Mouse (Mus musculus) liver, embryonic 13.5 days (tissue): ENCODE data around the gene Tmprss11e. TPM values are rescaled to one million over a fixed set of nuclear protein-coding genes. Genes with fewer than 3 reads are reported as not detected.

ENCODE experiments used
- ATAC-seq: fragments of 200-750 bp; cut with Nextera tagmentation; 2 replicates; pipeline ENCODE4 v1.8.0; 2017; ENCODE audit warnings: low read depth, mild to moderate bottlenecking, moderate number of reproducible peaks, moderate library complexity
- DNase-seq: peaks from one replicate; pipeline ENCODE4 v3.0.0; 2022
- H3K27ac ChIP-seq: fragments of 300-500 bp; sonication (generic); 2 replicates; pipeline ENCODE4 v1.5.1; 2015; ENCODE audit warnings: moderate library complexity, mild to moderate bottlenecking, inconsistent platforms
- H3K27me3 ChIP-seq: fragments of 300-500 bp; sonication (generic); 2 replicates; pipeline ENCODE4 v1.6.1; 2015; ENCODE audit warnings: mild to moderate bottlenecking, inconsistent platforms
- H3K36me3 ChIP-seq: fragments of 300-500 bp; sonication (generic); 2 replicates; pipeline ENCODE4 v1.6.1; 2015; ENCODE audit warnings: mild to moderate bottlenecking, inconsistent platforms
- H3K4me1 ChIP-seq: fragments of 300-500 bp; sonication (generic); replicated peaks from 2 replicates; pipeline ENCODE4 v1.6.1; 2015; ENCODE audit warnings: inconsistent platforms
- H3K4me2 ChIP-seq: fragments of 300-500 bp; sonication (generic); 2 replicates; pipeline ENCODE4 v1.6.1; 2015; ENCODE audit warnings: inconsistent platforms, mild to moderate bottlenecking, moderate library complexity
- H3K4me3 ChIP-seq: fragments of 300-500 bp; sonication (generic); replicated peaks from 2 replicates; pipeline ENCODE4 v1.5.1; 2015; ENCODE audit warnings: mild to moderate bottlenecking, inconsistent platforms
- H3K9ac ChIP-seq: fragments of 300-500 bp; sonication (generic); 2 replicates; pipeline ENCODE4 v1.6.1; 2015; ENCODE audit warnings: mild to moderate bottlenecking, inconsistent platforms
- H3K9me3 ChIP-seq: fragments of 300-500 bp; sonication (generic); replicated peaks from 2 replicates; pipeline ENCODE4 v1.6.1; 2016; ENCODE audit warnings: inconsistent platforms
- WGBS: fragments of 180-500 bp; shearing (Covaris S2); methylation state at CpG from one replicate; pipeline ENCODE4 v1.1.7; 2015; ENCODE audit not compliant: insufficient replicate concordance; 5-methylcytosine and 5-hydroxymethylcytosine counted together
- polyA plus RNA-seq: library from polyadenylated mRNA; unstranded; fragments of >200 nt; fragmentation: Nextera tagmentation; extraction: Ambion mirVana; gene quantifications from 2 replicates; pipeline ENCODE4 v1.2.1, GENCODE M21; 2015

Gene Tmprss11e
- polyA plus RNA-seq, 1 experiment from 2014 or later: not detected

- Histone ChIP-seq H3K9ac (no peak overlapping the region), H3K36me3 (no peaks in the 10 kb centered on the region), H3K27ac (no peak overlapping the region), H3K4me3 (no peak overlapping the region), H3K9me3 (no peaks in the 10 kb centered on the region), H3K4me1 (no peaks in the 10 kb centered on the region), H3K4me2 (no peak overlapping the region), H3K27me3 (no peaks in the 10 kb centered on the region)
- ATAC-seq: no peak
- 59% methylated on average over 5 of the region's 5 CpGs for WGBS
- DNase-seq: no peak
Observed at GRCm38 (mm10) chr5:86741146-86741545, 4.5 kb downstream of the Tmprss11e start.

GRCm38 (mm10) chr5:86735808-86736207 lies 9.8 kb downstream of the Tmprss11e start:
- Histone ChIP-seq H3K9ac (no peak overlapping the region), H3K36me3 (no peaks in the 10 kb centered on the region), H3K27ac (no peak overlapping the region), H3K4me1 (no peaks in the 10 kb centered on the region), H3K9me3 (no peaks in the 10 kb centered on the region), H3K4me3 (no peak overlapping the region), H3K4me2 (no peak overlapping the region), H3K27me3 (no peaks in the 10 kb centered on the region)
- DNase-seq (no peak), ATAC-seq (peak; percentile 41; the same call in 1 of the 2 replicates)
- WGBS: 59% methylated on average over 2 of the region's 2 CpGs

DNA sequence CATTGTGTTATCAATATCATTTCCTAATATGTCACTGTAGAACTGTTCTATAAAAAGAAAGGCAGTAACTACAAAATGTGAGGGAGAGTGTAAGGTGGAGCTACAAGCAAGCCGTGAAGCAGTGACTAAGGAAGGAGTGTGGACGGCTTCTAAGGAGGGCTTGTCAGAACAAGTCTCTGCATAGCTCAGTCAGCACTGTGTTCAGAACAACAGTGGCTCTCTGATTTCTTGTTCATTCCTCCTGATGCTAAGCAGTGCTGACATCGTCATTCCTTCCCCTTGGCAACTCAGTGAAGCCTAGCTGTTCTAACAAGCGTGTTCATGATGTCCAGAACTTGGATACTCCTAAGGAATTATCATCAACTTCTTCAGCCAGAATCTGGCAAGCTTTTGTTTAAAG lies 15.0 kb downstream of the Tmprss11e start:
- 69% methylated on average over 4 of the region's 4 CpGs for WGBS

DNA sequence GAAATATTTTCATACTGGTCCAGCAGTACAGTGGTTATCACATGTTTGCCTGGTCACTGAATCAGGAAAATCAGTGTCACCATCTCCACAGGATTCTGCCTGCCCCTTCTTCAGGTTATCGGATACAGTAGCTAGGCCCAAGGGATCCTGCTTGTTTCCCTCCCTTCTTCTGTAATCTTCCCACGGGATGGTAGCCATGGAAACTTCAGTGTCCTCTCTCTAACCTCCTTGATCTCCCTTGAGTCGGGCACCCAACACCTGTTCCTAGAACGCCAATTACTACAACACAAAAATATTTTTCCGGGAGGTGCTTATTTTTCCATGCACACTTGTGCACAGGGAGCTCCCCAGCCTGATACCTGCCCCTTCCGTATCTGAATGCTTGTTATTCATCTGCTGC lies 17.0 kb downstream of the Tmprss11e start:
- H3K9ac ChIP-seq: no peak overlapping the region
- H3K4me2 ChIP-seq: no peak overlapping the region
- no peaks in the 10 kb centered on the region for H3K9me3 ChIP-seq
- no peaks in the 10 kb centered on the region for H3K27me3 ChIP-seq
- DNase-seq (no peak), ATAC-seq (no peak)
- H3K27ac ChIP-seq: no peak overlapping the region
- no peak overlapping the region for H3K4me3 ChIP-seq
- H3K36me3 ChIP-seq: no peaks in the 10 kb centered on the region
- 61% methylated on average over 6 of the region's 6 CpGs for WGBS
- no peaks in the 10 kb centered on the region for H3K4me1 ChIP-seq

More for the DNA sequence above, 15.0 kb downstream of the Tmprss11e start:
- H3K36me3 ChIP-seq: no peaks in the 10 kb centered on the region
- H3K4me1 ChIP-seq: no peaks in the 10 kb centered on the region
- H3K4me3 ChIP-seq: no peak overlapping the region
- no peak overlapping the region for H3K4me2 ChIP-seq
- no peak overlapping the region for H3K27ac ChIP-seq
- H3K9me3 ChIP-seq: no peaks in the 10 kb centered on the region
- no peak for ATAC-seq
- no peak overlapping the region for H3K9ac ChIP-seq
- DNase-seq: no peak
- H3K27me3 ChIP-seq: no peaks in the 10 kb centered on the region

- Histone ChIP-seq H3K4me2 (no peak overlapping the region), H3K27me3 (no peaks in the 10 kb centered on the region), H3K27ac (no peak overlapping the region), H3K4me3 (no peak overlapping the region), H3K9me3 (no peaks in the 10 kb centered on the region), H3K9ac (no peak overlapping the region), H3K4me1 (no peaks in the 10 kb centered on the region), H3K36me3 (no peaks in the 10 kb centered on the region)
- ATAC-seq (no peak), DNase-seq (no peak)
- WGBS: 50% methylated on average over 9 of the region's 9 CpGs
Observed at GRCm38 (mm10) chr5:86727033-86727432, 18.6 kb downstream of the Tmprss11e start.

GRCm38 (mm10) chr5:86725021-86725420 lies 20.6 kb downstream of the Tmprss11e start:
- H3K27me3 ChIP-seq: no peaks in the 10 kb centered on the region
- DNase-seq: no peak
- H3K36me3 ChIP-seq: no peaks in the 10 kb centered on the region
- H3K4me2 ChIP-seq: no peak overlapping the region
- no peaks in the 10 kb centered on the region for H3K9me3 ChIP-seq
- no peak overlapping the region for H3K27ac ChIP-seq
- no peaks in the 10 kb centered on the region for H3K4me1 ChIP-seq
- ATAC-seq: no peak
- H3K9ac ChIP-seq: no peak overlapping the region
- no peak overlapping the region for H3K4me3 ChIP-seq

DNA sequence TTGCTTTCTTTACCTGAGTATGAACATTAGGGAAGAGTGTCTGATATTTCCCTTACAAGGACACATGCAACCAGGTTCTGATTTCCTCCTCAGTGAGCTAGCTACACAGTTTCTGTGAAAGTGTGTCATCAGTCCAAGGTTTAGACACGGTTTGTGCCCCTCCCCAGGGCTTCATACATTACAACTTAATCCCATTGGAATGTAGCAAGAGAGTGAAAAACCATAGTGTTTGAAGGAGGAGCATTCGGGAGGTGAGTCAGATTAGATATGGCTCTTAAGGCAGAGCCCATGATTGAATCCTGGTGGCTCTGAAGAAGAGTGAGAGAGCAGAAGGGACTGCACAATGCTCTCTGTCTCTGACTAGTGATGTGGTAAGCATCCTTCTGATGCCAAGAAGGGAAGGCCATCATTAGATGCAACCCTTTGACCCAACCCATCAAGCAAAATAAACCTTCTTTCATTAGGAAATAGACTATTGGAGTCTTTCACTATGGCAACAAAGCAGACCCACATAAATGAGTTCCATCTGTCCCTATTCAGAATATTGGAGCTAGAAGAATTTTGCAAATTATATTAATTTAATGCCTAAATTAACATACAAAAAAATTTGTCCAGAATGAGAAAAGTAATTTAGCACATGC lies 22.7 kb downstream of the Tmprss11e start:
- Histone ChIP-seq H3K27ac (no peak overlapping the region), H3K27me3 (no peaks in the 10 kb centered on the region), H3K36me3 (no peaks in the 10 kb centered on the region), H3K4me2 (no peak overlapping the region), H3K4me1 (no peaks in the 10 kb centered on the region), H3K4me3 (no peak overlapping the region), H3K9me3 (no peaks in the 10 kb centered on the region), H3K9ac (no peak overlapping the region)
- 53% methylated on average over 2 of the region's 2 CpGs for WGBS
- DNase-seq (no peak), ATAC-seq (no peak)

- ATAC-seq (no peak), DNase-seq (no peak)
- Histone ChIP-seq H3K36me3 (no peaks in the 10 kb centered on the region), H3K4me1 (no peaks in the 10 kb centered on the region), H3K4me3 (no peak overlapping the region), H3K27me3 (no peaks in the 10 kb centered on the region), H3K9ac (no peak overlapping the region), H3K4me2 (no peak overlapping the region), H3K9me3 (no peaks in the 10 kb centered on the region), H3K27ac (no peak overlapping the region)
- 49% methylated on average over 2 of the region's 2 CpGs for WGBS
Observed at GRCm38 (mm10) chr5:86714967-86715366, 30.6 kb downstream of the Tmprss11e start.

GRCm38 (mm10) chr5:86704923-86705322 lies 40.7 kb downstream of the Tmprss11e start:
- ATAC-seq: no peak
- WGBS: 54% methylated on average over 3 of the region's 3 CpGs

DNA sequence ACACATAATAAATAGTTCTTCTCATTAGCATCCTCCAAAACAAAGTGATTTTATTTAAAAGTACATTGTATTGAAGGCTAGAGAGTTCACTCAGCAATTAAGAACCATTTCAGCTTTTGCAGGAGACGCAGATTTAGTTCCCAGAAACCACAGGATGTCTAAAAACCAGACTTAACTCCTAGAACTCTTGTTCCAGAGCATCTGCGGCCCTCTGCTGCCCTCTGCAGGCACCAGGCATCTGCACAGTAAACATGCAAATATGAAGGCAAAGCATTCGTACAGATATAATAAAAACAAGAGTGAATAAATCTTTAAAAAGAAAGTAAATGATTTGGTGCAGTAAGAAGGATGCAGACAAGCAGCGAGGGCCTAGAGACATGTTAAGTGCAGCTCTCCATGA lies 60.9 kb downstream of the Tmprss11e start:
- H3K27ac ChIP-seq: no peak overlapping the region
- H3K36me3 ChIP-seq: no peaks in the 10 kb centered on the region
- no peak overlapping the region for H3K4me2 ChIP-seq
- ATAC-seq (no peak), DNase-seq (no peak)
- no peak overlapping the region for H3K4me3 ChIP-seq
- no peaks in the 10 kb centered on the region for H3K9me3 ChIP-seq
- H3K4me1 ChIP-seq: no peaks in the 10 kb centered on the region
- WGBS: 44% methylated on average over 4 of the region's 4 CpGs
- no peaks in the 10 kb centered on the region for H3K27me3 ChIP-seq
- no peak overlapping the region for H3K9ac ChIP-seq

More at GRCm38 (mm10) chr5:86704923-86705322, 40.7 kb downstream of the Tmprss11e start:
- Histone ChIP-seq H3K27me3 (no peaks in the 10 kb centered on the region), H3K9me3 (no peaks in the 10 kb centered on the region), H3K4me1 (no peaks in the 10 kb centered on the region), H3K9ac (no peak overlapping the region), H3K27ac (no peak overlapping the region), H3K36me3 (no peaks in the 10 kb centered on the region), H3K4me3 (no peak overlapping the region), H3K4me2 (no peak overlapping the region)
- DNase-seq: no peak

DNA sequence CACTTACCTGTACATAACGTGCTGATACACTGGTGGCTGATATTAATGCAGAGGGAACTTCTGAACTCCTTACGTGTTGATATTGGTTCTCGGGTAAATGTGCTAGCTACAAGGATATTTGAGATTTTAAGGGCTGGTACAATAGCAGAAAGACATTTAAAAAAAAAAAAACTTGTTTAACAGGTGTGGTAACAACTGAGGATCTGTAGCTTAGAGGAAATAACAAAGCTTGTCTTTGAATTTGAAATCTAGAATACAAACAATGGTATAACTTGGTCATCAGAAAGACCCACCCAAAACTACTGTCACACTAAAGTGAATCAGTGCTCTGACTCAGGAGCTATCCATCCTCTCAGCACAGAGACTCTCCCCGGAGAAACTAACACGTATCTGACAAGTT lies 69.4 kb downstream of the Tmprss11e start, which contains the start of gene Tmprss11b:
Gene Tmprss11b (minus strand): TSS at position 101 of the 400 bp plus-strand sequence.
- Histone ChIP-seq H3K9ac (no peak within 1 kb of the TSS), H3K4me3 (no peak within 1 kb of the TSS), H3K4me1 (no peaks in the 10 kb centered on the region), H3K4me2 (no peak within 1 kb of the TSS), H3K27me3 (no peaks in the 10 kb centered on the region), H3K9me3 (no peaks in the 10 kb centered on the region), H3K27ac (no peak within 1 kb of the TSS), H3K36me3 (no peaks in the 10 kb centered on the region)
- no peak for ATAC-seq
- WGBS: 61% methylated on average over 5 of the region's 5 CpGs
- DNase-seq: no peak
